Mouse (Mus musculus) kidney, postnatal 36 days (tissue): ENCODE measurements around the gene Slc5a4b.
"Not testable (repeated sequence)": the region's sequence is repeated elsewhere in the genome, so short reads cannot be mapped to it uniquely, and the experiment has no call there.

Experiments used
- DNase-seq, 2 experiments: peaks; one replicate each; pipeline ENCODE4 v3.0.0; 2021 to 2022; ENCODE audit warnings: mixed read lengths in 2 of 2

Slc5a4b gene

DNA sequence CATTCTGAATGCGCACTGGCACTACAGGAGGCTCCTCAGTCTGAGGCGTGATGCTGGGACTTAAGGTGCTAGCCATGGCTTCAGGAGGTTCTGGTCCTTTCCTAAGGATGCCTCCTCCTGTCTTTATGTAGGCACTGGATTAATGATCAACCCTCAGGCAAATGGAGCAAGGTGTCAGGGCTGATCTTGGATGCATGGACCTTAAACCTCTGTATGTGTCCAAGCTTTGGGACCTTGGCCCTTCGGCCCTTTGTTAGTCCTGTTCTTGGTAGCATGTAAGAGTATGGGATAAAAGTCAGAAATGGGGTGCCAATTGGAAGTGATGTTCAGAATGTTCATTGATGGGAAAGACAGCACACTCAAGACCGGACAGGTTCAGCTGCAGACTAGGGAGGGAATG lies at the start of gene Slc5a4b:
Slc5a4b (minus strand) TSS at position 101 of the 400 bp plus-strand sequence.
- DNase-seq, result no peak

DNA sequence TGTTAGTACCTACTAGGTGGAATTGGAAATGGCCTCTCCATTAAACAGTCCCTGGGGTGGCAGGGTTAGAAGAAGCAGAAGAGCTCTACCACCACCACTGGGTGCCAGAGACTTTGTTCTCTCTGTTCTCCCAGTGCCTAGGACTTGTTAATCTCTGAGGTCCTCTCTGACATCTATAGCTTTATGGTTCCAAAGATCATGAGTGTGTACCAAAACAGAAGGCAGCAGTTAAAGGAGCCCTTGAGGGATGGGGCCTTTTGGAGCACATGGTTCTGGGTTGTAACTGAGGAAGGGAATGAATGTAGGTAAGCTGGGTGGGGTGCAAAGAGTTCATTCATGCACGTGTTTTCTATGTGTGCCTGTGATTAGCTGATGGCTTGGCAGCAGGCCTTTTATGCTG lies 47.2 kb upstream of the Slc5a4b start:
- no peak for DNase-seq

DNA sequence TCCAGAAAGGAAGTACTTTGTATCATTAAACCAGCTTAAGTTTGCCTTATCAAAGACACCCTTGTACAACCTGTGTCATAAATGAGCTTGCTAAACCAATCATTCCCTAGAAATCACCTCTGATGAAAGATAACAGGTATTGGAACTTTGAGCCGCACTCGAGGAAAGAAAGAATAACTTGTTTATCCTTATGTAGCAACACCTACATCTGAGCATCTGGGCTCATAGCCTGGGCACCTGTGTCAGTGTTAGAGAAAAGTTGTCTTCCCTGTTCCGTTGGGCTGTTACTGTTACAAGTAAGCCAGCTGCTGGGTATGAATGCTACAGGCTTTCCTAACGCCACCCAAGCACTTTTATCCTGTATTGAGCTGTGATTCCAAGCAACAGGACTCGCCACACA lies 46.8 kb upstream of the Slc5a4b start:
- DNase-seq, result no peak

GRCm38 (mm10) chr10:76155911-76156310 lies 45.1 kb upstream of the Slc5a4b start:
- no peak for DNase-seq

- no peak for DNase-seq
Observed at GRCm38 (mm10) chr10:76147278-76147677, 36.5 kb upstream of the Slc5a4b start, which contains the start of gene Slc5a4a. Gene Slc5a4a (plus strand): TSS chr10:76147451.

- DNase-seq, result no peak
Observed at GRCm38 (mm10) chr10:76146846-76147245, 36.1 kb upstream of the Slc5a4b start.

DNA sequence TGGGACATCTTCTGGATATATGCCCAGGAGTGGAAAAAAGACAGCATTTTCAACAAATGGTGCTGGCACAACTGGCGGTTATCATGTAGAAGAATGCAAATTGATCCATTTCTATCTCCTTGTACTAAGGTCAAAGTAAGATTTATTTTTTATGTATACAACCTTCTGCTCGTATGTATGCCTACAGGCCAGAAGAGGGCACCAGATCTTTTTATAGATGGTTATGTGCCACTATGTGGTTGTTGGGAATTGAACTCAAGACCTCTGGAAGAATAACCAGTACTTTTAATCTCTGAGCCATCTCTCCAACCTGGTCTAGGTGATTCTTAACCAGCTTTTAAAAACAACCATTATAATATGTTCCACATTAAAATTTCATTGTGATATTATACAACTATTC lies 25.6 kb upstream of the Slc5a4b start:
- no peak for DNase-seq

DNA sequence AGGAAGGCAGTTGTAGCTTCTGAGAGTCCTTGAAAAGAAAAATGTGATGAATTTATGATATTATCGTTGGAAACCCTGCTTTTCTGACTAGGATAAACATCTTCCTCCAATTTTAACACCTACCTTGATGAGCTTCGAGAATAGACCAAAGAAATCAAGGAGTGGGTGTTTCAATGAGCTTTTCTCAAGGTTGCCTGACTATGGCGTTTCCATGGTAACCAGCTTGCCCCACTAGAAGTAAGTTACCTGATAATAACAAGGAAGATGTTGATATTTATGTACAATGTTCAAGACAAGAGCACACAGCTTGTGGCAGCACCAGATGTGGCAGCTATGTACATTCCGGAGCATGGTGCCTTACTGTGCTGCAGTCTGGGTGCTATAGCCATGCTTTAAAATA lies 21.7 kb upstream of the Slc5a4b start:
- DNase-seq, result no peak

GRCm38 (mm10) chr10:76121495-76121894 lies 10.7 kb upstream of the Slc5a4b start:
- no peak for DNase-seq

GRCm38 (mm10) chr10:76120124-76120711 lies 9.5 kb upstream of the Slc5a4b start:
- DNase-seq, result peak in 1 of 2 experiments; percentile 6

DNA sequence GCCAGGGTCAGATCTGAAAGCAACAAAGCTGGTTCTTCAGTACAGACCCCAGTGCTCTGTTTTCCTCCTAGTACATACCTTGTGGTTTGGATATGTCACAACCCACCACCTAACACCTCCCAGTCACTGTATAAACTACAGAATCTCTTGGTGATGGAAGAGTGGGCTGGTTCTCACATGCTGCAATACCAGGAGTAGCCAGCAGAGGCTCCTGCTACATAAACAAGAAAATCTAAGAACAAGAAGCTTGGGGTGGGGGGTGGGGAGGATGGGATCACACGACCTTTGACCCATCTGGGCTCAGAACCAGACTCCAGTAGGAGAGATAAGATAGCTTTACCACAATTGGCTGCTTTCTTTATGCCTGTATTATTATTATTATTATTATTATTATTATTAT lies 8.0 kb upstream of the Slc5a4b start:
- peak in 1 of 2 experiments; percentile 56 for DNase-seq

GRCm38 (mm10) chr10:76117966-76118365 lies 7.2 kb upstream of the Slc5a4b start:
- DNase-seq, result peak; percentile 48 to 86

DNA sequence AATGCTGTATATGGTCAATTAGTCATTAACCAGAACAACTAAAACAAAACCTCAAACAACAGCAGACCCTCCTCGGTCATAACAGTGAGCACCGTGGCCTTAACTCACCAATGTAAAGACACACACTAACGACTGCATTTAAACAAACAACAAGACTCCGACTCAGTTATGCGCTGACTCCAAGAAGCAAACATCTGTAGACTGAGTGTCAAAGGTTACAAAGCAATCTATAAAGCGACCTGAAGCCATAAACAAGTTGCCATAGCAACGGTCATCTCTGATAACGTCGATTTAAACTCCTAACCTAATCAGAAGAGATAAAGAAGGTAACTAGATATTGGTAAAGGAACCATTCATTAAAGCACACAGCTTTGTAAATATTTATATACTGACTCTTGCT lies 13.4 kb downstream of the Slc5a4b start:
- DNase-seq, result no peak

GRCm38 (mm10) chr10:76096580-76096979 lies 14.2 kb downstream of the Slc5a4b start:
- DNase-seq, result no peak

- not testable (repeated sequence) for DNase-seq
Observed at GRCm38 (mm10) chr10:76077008-76077407, 33.8 kb downstream of the Slc5a4b start.

- not testable (repeated sequence) for DNase-seq
Observed at GRCm38 (mm10) chr10:76072080-76072479, 38.7 kb downstream of the Slc5a4b start.

DNA sequence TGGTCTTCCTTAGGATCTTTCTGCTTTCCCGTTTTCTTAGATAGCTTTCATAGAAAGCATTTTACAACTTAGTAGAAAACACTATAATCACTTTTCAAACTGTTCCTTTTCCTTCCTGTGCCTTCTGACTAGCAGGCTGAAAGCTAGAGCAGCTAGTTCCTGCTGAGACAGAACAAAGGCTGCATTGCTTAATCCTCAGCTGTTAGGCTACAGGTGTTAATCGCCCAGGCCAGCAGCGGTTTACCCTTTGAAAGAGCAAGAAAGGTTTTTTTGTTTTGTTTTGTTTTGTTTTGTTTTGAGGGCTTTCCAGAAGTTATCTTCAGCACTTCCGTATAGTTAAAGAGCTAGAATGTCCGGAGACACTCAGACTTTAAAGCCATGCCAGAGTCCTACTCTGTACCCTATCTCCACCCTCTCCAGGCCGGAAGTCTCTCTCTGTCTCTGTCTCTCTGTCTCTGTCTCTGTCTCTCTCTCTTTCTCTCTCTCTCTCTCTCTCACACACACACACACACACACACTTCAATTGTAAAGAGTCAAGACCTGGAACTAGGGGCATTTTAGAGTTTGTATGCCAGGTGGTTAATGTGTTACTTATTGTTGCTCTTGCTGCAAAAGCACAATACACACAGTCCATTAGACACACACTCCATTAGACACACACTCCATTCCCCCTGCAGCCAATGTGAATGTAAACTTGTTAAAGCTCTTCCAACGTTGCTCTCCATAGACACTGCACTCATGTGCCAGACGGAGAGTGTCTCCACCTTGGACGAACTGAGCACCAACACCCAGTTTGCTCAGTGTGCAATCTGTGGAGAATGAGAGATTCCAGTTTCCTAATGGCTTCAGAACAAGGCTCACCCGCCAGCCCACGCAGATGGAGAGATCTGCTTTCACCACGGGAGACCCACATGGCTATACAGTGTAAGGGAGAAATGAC lies 42.8 kb downstream of the Slc5a4b start:
- peak; percentile 25 to 46 for DNase-seq

DNA sequence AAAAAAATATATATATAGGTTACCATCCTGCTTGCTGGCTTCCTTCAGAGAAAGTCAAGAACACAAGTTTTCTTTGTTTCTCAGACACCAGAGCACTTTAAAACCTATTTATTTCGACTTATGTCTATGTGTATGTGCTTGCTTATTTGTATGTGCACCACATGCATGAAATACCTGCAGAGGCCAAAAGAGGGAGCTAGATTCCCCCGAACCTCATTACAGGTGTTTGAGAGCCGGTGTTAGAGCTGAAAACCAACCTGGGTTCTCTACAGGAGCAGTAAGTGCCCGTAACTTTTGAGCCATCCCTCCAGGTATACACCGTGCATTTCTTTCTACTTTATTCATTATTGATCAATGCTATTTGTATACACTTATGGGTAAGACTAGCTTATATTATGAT lies 48.3 kb downstream of the Slc5a4b start:
- no peak for DNase-seq

DNA sequence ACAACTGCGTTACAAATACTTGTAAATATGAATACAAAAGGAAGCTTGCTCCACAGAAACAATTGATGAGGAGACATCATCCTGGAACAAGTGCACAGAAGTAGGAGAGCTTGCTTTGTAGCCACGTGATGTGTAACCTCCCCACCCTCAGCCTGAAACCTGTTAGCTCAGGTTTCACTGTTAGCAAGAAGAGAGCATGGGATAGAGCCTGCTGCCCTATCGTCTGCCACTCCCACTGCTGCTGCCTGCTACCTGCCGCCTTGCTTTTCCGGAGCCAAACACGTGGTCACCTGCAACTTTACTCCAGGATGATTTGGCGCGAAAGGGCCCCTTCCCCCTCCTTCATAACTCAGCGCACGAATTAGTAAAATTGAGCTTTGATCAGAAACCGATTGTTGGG lies 58.9 kb downstream of the Slc5a4b start:
- no peak for DNase-seq

GRCm38 (mm10) chr10:76048967-76049366 lies 61.8 kb downstream of the Slc5a4b start:
- DNase-seq, result no peak

- no peak for DNase-seq
Observed at GRCm38 (mm10) chr10:76047182-76047869, 63.4 kb downstream of the Slc5a4b start.

DNA sequence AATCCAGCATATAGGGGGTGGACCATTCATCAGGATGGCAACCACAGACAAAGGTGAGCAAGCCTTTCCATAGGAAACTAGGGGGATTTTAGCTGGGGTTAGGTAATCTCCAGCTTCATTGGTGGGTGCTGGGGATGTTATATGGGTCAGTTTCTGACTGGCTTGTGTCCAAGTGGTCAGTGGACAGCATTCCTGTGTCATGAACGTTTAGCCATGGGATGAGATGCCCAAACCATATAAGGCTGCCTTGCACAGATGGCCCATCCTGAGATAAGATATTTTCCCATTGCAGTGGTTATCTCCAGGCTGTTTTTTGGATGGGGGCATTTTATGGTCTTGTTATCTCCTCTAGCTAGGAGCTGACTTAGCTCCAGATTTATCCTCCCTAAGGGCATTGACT lies 64.0 kb downstream of the Slc5a4b start:
- DNase-seq, result no peak

DNA sequence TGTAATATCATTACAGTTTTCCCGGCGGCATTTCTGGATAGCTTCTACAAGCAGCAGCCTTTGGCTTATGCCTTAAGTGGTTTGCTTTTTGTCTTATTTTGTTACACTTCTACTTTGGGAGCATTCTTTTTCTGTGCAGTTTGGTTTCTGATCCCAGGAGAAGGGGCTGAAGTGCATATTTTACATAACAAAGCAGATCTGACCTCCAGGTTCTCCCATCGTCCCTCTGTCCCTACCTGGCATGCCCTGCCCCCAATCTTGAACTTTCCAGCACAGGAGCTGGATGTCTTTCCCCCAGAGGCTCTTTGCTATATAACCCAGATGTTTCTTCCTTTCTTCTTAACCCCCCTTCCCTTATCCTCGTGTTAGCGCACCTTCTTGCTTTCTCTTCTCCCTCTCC lies 65.4 kb downstream of the Slc5a4b start:
- peak; percentile 20 to 38 for DNase-seq
